Mouse (Mus musculus) cerebellum, postnatal 36 days (tissue): Measurements from ENCODE around the gene Rdx.

Experiments
- DNase-seq, 2 experiments: peaks; one replicate each; pipeline ENCODE4 v3.0.0; 2021 to 2022; ENCODE audit warnings: mixed read lengths in 2 of 2

The Rdx gene

DNA sequence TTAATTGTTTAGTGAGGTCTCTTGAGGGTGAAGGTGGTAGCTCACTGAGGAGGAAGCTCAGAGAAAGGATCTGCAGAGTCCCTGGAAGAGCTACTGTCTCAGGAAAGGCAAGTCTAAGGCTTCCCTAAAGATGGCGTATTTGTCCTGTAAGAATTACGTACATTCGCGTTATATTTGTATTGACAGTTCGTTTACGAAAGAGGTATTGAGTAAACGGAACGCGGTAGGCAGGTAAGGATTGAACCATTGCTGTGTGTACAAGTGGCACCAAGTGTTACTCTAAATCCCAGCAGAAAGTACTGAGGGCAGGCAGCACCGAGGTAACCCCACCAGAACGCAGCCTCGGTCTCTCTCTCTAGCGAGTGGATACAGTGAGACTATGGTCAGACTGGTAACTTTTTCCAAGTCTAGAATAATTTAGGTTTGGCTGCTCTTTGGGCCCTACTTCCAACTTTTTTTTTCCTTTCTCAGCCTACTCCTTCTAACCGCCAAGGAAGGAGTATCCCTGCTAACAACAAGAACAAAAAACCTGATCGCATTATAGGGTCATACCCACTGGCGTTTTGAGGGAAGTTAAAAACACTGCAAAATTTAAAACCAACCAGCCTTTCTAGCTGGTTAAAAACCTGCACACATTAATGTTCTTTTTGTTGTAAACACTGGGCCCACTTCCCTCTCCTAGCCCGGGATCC, at the start of gene Rdx:
TSS of gene Rdx (plus strand) at position 45 of the 692 bp plus-strand sequence.
- peak in 1 of 2 experiments; percentile 21 for DNase-seq

DNA sequence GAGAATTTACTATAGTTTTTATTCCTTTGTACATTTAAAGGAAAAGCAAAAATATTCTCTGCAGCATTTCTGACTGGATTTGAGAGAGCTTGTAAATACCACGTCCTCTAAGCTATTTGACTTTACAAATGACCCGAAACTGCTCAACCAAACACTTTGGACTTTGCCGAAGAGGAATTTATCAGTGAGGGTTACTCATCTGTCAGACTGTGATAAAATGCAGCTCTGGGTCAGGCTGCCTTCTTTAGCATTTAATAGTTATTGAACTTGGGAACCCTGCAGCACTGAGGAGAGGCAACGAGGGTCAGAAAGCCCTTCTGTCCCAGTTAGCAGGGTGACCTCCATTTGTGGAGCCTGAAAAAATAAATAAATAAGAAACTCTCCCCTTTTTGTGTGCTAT, 43.5 kb upstream of the Rdx start:
- DNase-seq, result no peak

DNA sequence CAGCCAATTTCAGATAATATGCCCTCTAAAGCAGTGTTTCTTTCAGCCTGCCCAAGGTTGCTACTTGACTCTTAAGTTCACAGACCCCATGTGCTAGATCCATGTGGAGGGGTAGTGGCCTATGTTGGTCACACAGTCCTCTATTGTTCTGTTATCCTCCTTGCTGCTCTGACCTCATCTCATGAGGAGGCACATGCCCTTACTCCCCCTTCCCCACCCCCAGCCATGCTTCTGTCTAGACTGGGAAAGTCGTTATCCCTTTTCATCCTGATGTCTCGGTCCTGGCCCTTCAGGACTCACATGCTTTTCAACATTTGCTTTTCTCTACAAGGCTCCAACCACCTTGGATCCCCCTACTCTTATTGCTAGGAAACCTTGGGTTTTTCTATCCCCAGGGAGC, 39.6 kb upstream of the Rdx start:
- DNase-seq, result no peak

DNA sequence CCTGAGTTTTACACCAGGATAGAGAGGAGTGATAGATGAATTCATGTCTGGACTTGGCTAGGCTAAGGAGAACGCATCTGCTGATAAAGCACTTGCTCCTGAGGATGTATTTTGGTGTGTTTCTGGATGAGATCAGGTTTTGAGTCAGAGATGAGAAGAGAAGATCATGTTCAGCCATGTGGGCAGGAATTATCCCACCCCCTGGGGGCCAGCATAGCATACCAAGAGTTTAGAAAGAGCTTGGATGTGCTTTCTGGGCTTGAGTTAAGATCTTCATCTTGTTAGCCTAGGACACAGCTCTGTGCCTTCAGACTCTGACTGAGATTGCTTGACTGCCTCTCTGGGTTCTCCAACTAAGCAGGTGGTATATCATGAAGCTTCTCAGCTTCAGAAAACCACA, 38.5 kb upstream of the Rdx start:
- DNase-seq, result no peak

DNA sequence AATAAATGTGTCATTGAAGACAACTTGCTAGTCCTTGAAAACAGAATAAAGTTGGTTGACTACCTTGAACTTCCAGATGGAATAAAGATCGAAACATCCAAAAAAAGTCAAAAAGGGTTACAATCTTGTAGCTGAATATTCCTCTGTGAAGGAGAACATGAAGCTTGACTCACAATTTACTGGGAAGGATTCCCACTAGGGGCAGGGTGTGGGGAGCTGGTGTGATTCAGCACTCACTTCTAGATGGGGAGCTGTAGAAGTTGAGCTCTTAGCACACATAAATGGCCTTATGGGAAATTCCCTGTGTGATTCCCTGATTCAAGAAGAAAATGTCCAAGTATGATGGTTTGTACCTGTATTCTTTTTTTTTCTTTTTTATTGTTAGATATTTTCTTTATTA, 34.7 kb upstream of the Rdx start:
- no peak for DNase-seq

DNA sequence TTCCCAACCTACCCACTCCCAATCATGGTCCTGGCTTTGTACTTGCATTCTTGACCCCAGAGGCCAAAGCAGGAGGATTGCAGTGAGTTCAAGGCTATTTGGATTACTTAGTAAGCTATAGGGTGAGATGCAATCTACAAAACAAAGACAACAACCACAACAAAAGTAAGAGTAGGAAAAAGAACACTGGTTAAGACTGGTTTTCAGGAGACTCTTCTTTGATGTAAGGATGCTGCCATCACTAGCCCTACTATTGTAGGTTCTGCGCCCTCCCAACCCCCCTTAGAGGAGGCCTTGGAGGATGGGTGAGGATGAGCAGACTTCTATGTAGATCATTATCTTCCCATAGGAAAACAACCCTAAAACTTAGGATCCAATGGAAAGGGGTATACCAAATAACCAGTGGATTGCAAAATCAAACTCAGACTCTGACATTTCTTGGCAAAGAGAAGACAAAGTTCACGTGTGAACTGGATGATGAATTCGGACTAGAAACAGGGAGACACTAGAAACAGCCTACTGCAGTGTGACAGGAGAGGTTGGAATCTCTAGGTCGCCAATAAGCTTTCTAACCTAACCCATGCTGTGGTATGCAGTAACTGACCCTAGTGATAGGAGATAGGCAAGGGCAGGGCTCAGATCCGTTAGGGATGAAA, 34.1 kb upstream of the Rdx start:
- DNase-seq, result no peak

DNA sequence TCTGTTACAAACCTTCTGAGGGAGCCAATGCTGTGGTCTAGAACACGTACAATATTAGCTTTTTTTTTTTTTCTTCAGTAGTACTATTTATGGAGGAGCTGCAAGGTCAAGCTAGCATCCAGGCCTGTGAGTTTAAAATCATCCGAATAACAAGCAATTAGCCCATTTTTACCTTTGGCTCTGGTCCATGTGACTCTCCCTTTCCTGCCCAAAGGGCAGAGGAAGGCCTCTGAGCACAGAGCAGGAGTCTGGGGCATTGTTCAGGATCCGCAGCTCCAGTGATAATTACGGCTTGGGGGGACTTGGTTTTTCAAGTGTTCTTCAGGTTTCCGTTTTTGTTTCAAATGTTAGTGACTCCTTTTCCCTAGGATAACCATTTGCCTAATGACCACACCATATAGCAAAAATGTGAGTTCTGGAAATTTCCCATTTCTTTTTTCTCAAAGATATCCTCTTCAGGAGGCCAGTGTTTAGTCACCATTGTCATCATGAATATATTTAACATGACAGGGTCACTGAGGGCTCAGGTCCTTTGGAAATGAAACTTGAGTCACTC, 33.0 kb upstream of the Rdx start:
- DNase-seq, result no peak

DNA sequence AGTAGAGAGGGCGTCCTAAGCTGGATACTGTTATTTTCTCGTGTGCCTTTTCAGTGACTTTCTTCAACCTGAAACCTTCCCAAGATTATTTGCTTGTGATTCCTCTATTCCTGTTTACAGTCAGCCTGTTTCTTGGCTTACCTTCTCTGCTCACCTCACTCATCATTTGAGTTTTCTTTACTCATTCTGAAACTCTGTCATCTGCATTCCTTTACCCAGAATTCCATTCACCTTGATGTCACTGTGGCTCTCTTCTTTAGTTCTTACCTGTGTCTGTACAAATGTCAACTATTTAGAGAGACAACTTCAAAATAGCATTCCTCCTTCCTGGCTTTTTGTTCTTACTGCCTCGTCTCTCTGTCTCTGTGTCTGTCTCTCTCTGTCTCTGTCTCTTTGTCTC, 29.9 kb upstream of the Rdx start:
- DNase-seq, result no peak

DNA sequence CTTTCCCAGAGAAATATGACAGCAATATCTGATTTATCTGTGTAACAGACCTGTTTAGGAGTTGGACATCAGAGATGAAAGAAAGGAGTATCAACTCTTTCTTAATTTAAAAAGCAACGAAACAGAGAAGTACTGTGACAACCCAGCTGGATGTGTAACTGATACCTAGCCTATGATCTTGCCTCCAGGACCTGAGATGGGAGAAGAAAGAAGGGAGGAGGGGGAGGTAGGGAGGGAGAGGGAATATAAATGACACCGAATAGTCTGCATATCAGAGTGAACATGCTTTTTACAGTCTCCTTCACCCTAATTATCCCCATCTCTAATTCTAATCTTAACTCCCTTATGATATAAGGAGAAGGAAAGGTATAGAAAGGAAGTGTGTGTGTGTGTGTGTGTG, 29.1 kb upstream of the Rdx start:
- no peak for DNase-seq

DNA sequence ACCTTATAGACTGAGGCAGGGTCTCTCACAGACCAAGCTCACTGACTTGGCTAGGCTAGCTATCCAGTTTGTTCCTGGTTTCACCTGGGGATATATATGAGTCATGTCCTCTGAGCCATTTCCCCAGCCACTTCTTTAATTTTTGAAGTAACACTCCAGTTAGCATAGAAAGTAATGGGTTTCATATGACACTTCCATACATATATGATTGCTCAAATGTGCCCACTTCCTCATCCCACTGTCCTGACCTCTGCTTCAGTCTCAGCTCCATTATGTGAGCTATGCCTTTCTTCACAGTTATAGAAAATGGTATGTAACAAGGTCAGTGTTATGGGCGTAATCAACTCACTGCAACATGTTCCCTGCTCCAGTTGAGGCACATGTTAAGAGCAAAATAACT, 28.5 kb upstream of the Rdx start:
- DNase-seq, result no peak

DNA sequence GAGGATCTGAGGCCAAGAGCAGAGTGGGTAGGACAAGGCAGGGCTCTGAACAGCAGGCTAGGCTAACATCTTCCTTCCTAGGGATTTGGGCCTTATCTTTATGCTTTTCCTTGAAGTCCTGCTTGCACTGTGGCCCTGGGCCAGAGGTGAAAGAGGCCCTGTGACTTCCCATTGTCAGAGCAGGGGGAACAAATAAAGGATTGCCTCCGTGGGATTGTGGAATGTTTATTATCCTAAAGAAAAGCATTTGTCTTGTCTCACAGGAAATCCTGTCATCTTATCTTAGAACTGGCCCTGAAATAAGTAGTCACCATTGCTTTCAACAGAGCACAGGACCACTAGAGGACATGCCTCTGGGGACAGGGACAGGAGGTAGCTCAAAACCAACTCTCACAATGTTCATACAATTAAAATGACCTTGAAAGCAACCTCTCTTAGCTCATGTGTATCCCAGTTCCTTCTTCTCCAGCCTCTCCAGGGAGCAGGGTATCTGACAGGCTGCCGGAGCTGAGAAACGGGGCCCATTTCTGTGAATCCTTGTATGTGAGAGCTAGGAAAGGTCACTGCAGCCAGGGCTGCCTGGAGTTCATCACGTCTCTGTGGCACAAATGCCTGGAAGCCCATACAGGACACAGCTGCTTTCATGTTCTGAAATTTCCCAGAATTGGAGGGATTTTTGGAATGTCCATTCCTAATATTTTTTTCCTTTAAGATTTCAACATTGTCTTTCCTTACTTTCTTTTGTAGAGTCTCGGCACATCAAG, 19.5 kb upstream of the Rdx start:
- DNase-seq, result no peak

DNA sequence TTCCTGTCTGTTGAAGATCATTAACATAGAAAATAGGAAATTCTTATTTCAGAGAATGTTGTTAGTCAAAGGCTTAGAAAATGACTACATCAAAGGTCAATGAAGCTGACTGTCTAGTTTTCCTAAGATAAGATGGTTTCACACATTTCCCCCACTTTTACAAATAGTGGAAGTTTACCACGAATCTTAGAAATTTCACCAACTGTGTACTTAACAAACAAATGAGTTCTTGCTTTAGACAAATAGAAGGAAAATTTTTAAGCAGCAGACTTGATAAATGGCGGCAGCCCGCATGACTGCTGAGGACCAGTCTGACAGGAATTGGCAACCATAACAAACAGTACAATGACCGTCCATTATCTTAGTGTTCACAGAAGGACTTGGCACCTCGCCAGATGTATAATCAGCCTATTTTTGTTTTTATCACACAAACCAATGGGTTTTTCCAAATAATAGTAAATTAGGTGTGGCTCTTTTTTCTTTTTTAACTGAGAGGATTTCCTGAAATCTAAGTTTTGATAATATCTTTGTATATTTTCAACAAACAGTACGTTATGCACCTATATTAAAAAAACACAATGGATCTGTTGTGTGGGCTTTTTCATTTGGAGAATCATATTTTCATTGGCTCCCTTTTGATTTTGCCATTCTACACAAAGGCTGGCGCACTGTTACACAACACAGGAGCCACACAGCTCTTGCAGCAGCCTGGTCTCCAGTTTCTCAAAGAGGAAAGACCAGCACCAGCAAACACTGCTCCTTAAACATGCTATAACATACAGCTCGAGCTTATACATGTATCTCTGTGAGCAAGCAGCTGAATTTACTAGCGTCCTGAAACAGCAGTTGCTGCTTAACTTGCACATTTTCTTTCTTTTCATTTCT, 18.2 kb upstream of the Rdx start:
- no peak for DNase-seq

DNA sequence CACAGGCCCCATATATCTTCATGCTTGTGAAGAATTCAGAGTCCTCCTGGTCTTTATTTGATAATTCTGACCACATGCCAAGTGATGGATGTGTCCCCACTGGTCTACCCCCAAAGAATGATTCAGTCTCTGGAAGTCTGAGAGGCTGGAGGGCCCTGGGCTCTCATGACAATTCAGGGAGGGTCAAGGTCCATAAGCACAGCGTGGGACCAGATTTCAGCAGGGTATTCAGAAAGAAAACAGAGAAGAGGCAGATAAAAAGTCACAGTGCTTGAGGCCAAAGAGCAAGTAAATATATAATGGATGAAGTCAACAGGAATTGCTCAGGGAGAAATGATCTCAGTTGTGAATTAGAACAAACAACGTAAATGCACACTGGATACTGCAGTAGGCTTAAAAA, 15.5 kb upstream of the Rdx start:
- DNase-seq, result no peak

DNA sequence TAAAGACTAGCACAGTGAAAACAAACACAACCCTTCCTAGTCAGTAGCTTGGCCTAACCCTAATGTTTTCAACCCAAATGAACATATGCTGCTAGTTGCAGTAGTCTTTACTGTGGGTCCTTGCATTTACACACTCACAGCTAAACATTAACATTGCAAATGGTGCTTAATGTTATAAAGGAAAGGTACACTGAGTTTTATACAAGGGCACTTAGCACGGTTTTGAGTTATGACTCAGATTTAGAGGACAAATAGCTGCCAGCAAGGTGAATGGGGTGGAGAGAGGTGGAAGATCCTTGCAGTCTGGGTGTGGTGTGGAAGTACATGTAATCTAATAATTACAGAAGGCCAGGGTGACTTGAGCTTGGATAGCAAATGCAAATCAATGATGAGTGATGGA, 9.5 kb upstream of the Rdx start:
- no peak for DNase-seq

DNA sequence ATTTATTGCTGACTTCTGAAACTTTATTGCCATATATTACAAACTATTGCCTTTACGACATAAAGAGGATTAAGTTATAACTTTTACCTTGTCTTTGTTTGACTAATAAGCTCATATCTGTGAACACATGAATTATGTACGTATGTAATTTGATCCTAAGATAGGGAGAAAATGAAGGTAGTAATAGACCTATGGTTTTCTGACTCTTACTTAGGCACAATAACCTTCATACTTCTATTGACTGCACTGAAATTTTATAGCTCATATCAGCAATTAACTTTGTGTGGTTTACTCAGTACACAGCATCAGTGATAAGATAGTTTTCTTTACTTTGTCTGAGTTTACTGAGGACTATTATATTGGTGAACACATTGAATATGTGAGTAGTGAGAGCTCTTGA, 5.3 kb upstream of the Rdx start:
- DNase-seq, result no peak

DNA sequence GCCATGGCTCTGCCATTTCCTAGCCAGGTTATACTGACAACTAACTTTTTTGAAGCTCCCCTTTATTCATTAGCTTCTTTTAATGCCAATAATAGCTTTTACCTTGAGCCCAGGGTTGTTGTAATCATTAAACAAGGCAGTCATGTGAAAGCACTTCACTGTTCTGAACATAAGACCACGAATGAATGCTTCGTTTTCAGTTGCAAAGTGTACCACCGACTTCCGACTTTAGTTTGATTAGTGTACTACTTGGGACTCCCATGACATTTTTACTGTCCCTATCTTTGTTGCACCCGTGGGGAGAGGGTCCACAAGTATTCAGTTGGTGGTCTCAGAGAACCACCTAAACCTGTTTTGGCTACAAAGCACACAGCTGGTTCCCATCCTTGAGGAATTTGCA, 287 bp upstream of the Rdx start:
- DNase-seq, result no peak

DNA sequence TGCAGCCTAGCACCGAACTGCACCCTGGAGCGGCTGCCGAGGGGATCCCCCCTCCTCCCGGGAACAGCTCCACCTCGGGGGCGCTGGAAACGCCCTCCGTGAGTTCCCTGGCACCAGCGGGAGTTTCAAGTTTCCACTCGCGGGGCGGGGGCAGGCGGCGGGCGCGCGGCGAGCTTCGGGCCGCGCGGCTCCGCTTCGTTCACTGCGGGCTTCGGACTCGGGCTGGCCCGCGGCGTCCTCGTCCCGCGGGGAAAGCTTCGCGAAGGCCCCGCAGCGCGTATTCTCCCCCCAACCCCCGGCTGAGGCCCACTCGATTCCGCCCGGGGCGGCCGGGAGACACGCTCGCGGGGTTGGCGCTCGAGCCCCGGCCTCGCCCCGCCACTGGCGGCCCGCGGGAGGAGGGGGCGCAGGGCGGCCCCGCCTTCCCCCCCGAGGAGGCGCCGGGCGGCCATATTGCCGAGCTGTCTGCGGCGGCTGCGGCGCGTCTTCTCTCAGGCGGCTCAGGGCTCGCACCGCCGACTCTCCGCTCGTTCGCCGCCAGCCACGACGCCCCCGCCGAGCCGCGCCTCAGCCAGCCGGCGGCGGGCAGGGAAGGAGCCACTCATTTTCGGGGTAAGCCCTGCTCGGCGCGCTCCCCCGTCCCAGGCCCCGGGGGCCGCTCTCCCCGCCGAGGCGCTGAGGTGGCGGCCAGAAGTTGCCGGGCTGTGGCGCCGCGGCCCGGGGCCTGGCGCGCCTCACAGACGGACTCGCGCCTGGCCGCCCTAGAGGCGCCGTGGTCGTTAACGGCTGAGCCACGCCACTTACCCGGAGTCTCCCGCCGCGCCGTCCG, 1.1 kb downstream of the Rdx start:
- peak; percentile 75 to 80 for DNase-seq

DNA sequence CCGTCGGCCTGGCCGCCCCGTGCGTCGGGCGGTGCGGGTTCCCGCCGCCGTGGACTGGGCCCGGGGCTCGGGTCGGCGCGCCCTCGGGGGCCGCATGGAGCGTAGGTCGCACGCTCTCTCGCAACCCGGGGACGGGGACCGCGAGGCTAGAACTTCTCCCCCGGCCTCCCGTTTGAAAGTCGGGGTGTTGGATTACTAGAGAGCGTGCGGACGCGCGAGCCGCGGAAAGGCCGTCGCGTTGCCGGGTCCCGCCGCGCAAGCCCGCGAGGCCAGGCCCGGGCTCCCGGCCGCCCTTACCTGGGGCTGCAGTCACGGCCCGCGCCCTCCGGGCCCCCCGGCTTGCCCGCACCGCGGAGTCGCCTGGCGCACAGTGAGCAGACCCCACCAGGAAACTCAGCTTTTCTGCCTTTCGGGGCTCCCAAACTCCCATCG, 1.7 kb downstream of the Rdx start:
- DNase-seq, result peak; percentile 48 to 61

DNA sequence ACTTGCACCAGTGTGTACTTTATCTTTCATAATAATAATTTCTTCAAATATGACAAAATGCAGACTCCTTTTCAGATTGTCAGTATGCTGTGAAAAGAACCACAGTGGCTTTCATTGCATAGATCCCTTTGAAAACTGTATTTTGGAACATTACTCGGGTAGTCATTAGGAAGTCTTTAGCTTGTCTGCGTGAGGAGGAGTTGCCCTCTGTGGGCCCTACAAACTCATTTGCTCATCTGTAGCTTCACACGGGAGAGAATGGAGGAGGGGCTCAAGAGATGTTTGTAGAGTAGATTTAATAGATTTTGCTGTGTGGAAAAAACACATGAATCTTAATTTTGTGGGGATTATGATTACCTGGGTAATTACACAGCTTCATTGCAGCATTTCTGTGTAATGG, 2.6 kb downstream of the Rdx start:
- no peak for DNase-seq

DNA sequence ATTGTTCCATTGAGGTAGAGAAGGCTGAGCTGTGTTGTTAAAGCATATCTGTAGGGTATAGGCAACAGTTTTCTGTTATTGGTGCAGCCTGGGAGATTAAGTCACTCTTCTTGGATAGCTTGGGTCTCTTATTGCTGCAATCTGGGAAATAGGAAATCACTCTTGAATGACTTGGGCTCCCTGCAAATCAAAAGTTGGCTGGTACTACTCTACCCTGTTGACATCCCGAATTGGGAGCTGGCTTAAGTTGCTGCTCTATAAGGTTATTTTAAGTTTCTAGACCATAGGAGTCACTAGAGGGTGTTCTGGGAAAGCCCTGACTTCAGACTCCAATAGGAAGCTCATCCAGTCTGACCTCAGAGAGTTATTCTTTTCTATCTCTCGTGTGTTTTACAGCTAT, 3.4 kb downstream of the Rdx start:
- no peak for DNase-seq

DNA sequence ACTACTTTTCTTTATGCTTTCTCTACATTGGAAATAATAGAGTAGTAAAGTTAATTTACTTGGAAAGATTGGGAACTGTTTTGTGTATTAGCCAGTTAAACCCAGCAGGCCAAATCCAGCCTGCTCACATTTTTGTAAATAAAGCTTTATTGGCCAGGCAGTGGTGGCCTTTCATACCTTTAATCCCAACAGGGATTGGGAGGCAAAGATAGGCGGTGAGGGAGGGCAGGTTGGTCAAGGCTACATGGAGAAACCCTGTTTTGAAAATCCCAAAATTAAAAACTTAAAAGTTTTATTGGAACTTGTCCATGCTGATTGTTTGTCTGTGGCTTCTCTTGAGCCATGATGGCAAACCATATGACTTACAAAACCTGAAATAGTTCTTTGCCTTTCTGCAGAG, 5.2 kb downstream of the Rdx start:
- no peak for DNase-seq

DNA sequence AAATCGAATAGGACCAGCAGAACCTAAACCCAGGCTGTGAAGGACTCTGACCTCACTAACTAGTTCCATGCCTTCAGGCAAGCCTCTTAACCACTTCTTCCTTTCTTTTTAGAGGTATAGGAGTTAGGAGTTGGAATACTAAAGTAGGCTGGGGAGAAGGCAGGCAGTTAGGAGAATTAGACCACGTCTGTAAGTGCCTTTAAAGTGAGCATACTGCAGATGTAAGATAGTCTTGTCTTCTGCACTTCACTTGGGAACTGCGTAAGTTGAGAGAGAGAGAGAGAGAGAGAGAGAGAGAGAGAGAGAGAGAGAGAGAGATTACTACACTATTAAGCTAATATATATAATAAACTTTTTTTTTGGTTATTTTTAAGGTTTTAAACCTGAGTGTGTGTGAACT, 8.3 kb downstream of the Rdx start:
- DNase-seq, result no peak
